Mouse (Mus musculus): ENCODE measurements around the gene Olfr1495. TPM values are rescaled to one million over a fixed set of nuclear protein-coding genes. Genes with fewer than 3 reads are reported as not detected.

Gene Olfr1495
- polyA plus RNA-seq, 1 experiment from 2014 or later: not detected

DNA sequence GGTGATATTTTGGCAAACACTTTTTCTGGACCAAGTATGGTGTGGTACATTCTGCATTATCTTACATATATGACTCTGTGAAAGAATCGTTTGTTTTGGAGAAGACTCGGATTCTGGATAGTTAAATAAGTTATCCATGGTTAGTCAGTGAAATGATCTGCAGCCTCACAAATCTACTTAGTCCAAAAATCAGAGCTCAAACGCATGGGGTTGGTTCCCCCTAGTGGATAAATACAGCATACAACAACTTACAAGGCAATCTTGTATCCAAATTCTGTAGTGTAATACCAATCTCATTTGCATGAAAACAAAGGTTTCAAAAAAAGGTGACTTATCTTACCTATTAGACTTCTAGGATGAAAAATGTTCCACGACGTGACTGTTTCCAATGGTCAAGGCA lies 54.4 kb downstream of the Olfr1495 start:
- ATAC-seq: no peak
- 33% methylated on average over 5 of the region's 5 CpGs for WGBS
- no peak overlapping the region for H3K27ac ChIP-seq (ENCODE audit: low read length)
- no peak overlapping the region for H3K9ac ChIP-seq (ENCODE audit: low read depth, low read length)
- H3K36me3 ChIP-seq (ENCODE audit: control insufficient read depth, insufficient read depth, low read length): no peaks in the 10 kb centered on the region
- no peaks in the 10 kb centered on the region for H3K4me1 ChIP-seq (ENCODE audit: control insufficient read depth, insufficient read depth, low read length)
- no peaks in the 10 kb centered on the region for H3K27me3 ChIP-seq (ENCODE audit: control insufficient read depth, insufficient read depth, low read depth, low read length)
- H3K9me3 ChIP-seq (replicated peaks; ENCODE audit: control insufficient read depth, low read length, poor library complexity, severe bottlenecking): no peaks in the 10 kb centered on the region
- H3K4me2 ChIP-seq (ENCODE audit: low read length): no peak overlapping the region
- no peak overlapping the region for H3K4me3 ChIP-seq (ENCODE audit: low read depth, low read length)

DNA sequence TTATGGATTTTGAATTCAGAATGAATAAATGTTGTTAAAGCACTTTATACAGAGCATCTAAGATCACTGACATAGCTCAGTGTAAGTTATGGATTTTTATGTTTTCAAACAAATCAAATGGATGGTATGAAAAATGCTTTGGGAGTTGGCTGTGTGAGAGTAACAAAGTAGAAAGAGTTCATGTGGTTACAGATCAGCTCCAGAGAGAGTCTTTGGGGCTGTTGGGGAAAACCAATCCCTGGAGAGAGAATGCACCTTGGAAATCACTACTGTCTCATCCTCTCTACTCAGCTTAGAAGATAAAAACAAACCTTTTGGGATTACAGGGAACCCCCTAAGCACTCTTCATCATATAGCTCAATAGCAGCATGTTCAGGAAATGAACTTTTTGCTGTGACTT lies 54.9 kb downstream of the Olfr1495 start, which contains the start of gene Olfr1499:
Gene Olfr1499 (minus strand): TSS at position 101 of the 400 bp plus-strand sequence.
- Histone ChIP-seq H3K4me1 (ENCODE audit: control insufficient read depth, insufficient read depth, low read length) (no peaks in the 10 kb centered on the region), H3K9ac (ENCODE audit: low read depth, low read length) (no peak within 1 kb of the TSS), H3K27me3 (ENCODE audit: control insufficient read depth, insufficient read depth, low read depth, low read length) (no peaks in the 10 kb centered on the region), H3K9me3 (replicated peaks; ENCODE audit: control insufficient read depth, low read length, poor library complexity, severe bottlenecking) (no peaks in the 10 kb centered on the region), H3K4me2 (ENCODE audit: low read length) (no peak within 1 kb of the TSS), H3K36me3 (ENCODE audit: control insufficient read depth, insufficient read depth, low read length) (no peaks in the 10 kb centered on the region), H3K4me3 (ENCODE audit: low read depth, low read length) (no peak within 1 kb of the TSS), H3K27ac (ENCODE audit: low read length) (no peak within 1 kb of the TSS)
- no peak for ATAC-seq

Other genes starting within 250 kb of the Olfr1495 start
- not detected in 2 replicates for gene Olfr1480, start 236.7 kb upstream of the Olfr1495 start, polyA plus RNA-seq (2015; fragmentation: Nextera tagmentation; extraction: Ambion mirVana)
- gene Olfr1484, start 181.1 kb upstream of the Olfr1495 start, polyA plus RNA-seq (2015; fragmentation: Nextera tagmentation; extraction: Ambion mirVana): not detected in 2 replicates
- not detected in 2 replicates for gene Olfr1487, start 147.2 kb upstream of the Olfr1495 start, polyA plus RNA-seq (2015; fragmentation: Nextera tagmentation; extraction: Ambion mirVana)
- gene Olfr1489, start 133.0 kb upstream of the Olfr1495 start, polyA plus RNA-seq (2015; fragmentation: Nextera tagmentation; extraction: Ambion mirVana): not detected in 2 replicates
- not detected in 2 replicates for gene Olfr1490, start 113.5 kb upstream of the Olfr1495 start, polyA plus RNA-seq (2015; fragmentation: Nextera tagmentation; extraction: Ambion mirVana)
- gene Olfr1491, start 67.3 kb upstream of the Olfr1495 start, polyA plus RNA-seq (2015; fragmentation: Nextera tagmentation; extraction: Ambion mirVana): not detected in 2 replicates
- gene Olfr1493-ps1, start 41.3 kb upstream of the Olfr1495 start, polyA plus RNA-seq (2015; fragmentation: Nextera tagmentation; extraction: Ambion mirVana): not detected in 2 replicates
- gene Olfr1494, start 24.9 kb upstream of the Olfr1495 start, polyA plus RNA-seq (2015; fragmentation: Nextera tagmentation; extraction: Ambion mirVana): not detected in 2 replicates
- gene Olfr1496, start 13.3 kb downstream of the Olfr1495 start, polyA plus RNA-seq (2015; fragmentation: Nextera tagmentation; extraction: Ambion mirVana): not detected in 2 replicates
- not detected in 2 replicates for gene Olfr1497, start 33.6 kb downstream of the Olfr1495 start, polyA plus RNA-seq (2015; fragmentation: Nextera tagmentation; extraction: Ambion mirVana)
- not detected in 2 replicates for gene Olfr1499, start 54.8 kb downstream of the Olfr1495 start, polyA plus RNA-seq (2015; fragmentation: Nextera tagmentation; extraction: Ambion mirVana)
- gene Olfr1500, start 65.9 kb downstream of the Olfr1495 start, polyA plus RNA-seq (2015; fragmentation: Nextera tagmentation; extraction: Ambion mirVana): not detected in 2 replicates
- gene Olfr1501, start 86.1 kb downstream of the Olfr1495 start, polyA plus RNA-seq (2015; fragmentation: Nextera tagmentation; extraction: Ambion mirVana): not detected in 2 replicates
- gene Olfr1502, start 97.2 kb downstream of the Olfr1495 start, polyA plus RNA-seq (2015; fragmentation: Nextera tagmentation; extraction: Ambion mirVana): not detected in 2 replicates
- not detected in 2 replicates for gene Olfr1504, start 133.3 kb downstream of the Olfr1495 start, polyA plus RNA-seq (2015; fragmentation: Nextera tagmentation; extraction: Ambion mirVana)
- not detected in 2 replicates for gene Olfr1505, start 148.9 kb downstream of the Olfr1495 start, polyA plus RNA-seq (2015; fragmentation: Nextera tagmentation; extraction: Ambion mirVana)